Mouse (Mus musculus): ENCODE data around the gene Sh2d7.
"Not testable (repeated sequence)": the region's sequence is repeated elsewhere in the genome, so short reads cannot be mapped to it uniquely, and the experiment has no call there.

Gene Sh2d7

DNA sequence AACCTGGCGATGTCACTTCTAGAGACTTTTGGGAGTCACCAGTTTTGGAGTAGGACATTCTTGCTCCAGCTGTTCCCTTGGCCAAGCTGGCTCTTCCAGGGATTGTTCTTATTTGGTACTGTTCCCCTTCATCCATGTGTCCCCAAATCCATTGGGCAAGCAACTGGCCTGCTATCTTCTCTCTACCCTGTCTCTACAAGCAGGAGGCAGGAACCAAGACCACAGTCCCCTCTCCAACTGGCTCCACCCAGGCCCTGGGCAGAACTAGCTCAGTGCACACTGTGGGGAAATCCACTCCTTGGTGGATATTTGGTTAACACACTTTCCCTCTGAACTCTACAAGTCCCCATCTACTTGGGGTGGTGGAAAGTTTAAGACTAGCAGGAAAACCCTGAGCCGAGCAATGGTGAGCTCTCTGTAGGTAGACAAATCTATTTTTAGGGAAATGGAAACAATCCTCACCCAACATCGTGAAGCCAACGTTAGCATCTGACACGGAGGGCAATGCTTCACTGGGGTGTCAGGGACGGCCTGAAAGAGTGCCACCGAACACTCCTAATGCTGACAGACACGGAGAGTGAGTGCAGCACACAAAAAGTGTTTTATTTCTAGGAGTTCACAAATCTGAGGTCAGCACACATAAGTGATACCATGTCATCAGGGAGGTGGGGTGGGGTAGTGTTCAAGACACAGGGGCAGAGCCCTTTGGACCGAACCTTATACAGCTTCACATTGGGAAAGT is 5.6 kb downstream of the Sh2d7 start:
- no peak for DNase-seq (ENCODE audit: low spot score in 2 of 2)

DNA sequence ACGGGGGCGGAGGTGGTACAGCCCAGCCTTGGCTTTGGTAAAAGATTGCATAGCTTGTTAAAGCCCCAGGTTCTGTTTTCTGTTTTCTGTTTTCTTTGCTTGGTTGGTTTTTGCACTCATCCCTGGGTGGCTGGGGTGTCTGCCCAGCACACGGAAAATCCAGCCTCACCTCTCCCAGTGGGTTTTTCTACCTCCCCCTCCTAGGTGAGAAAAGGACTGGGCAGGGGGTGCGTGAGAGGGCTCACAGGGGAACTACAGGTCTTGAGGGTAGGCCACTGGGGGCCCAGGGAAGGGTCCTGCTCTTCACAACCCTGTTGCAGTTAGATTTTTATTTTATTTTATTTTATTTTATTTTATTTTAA is 6.2 kb downstream of the Sh2d7 start:
- DNase-seq (ENCODE audit: low spot score in 2 of 2): no peak

DNA sequence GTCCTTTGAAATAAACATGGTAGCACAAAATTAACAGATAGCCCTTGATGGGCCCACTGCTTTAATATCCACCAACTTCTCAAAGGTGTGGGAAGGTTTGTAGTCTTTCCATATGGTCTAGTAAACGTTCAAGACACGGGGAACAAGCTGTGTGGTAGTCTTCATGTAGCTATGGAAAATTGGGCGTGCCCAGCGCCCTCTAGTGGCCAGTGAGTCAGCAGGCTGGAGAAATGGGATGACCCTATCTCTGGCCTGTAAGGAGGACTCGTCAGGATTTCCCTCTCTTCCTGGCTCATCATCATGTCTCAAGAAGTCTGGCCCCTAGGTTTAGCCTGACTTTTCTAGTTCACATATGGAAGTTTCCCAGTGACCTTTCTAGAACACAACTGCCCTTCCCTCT is 8.8 kb downstream of the Sh2d7 start:
- DNase-seq (ENCODE audit: low spot score in 2 of 2): peak in 1 of 2 experiments; percentile 41

DNA sequence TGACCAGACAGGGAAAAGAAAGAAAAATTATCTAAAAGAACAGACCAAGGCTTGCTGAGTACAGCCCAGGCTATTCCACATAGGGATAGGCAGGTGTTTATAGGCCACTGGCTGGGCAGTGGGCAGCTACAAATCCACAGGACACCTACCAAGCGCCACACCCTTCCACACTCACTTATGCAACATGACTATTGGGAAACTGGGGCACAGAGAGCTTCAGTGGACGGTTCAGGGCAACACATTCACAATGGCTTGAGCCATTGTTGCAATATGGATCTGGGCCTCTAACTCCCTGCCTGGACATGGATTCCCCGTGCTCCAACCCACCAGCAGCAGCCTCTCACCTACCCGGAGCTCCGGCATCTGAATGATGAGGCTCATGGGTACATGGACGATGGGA is 10.6 kb downstream of the Sh2d7 start:
- DNase-seq (ENCODE audit: low spot score in 2 of 2): no peak

- peak in 1 of 2 experiments; percentile 16 for DNase-seq (ENCODE audit: low spot score in 2 of 2)
Measured at GRCm38 (mm10) chr9:54552409-54552808, 13.6 kb downstream of the Sh2d7 start.

DNA sequence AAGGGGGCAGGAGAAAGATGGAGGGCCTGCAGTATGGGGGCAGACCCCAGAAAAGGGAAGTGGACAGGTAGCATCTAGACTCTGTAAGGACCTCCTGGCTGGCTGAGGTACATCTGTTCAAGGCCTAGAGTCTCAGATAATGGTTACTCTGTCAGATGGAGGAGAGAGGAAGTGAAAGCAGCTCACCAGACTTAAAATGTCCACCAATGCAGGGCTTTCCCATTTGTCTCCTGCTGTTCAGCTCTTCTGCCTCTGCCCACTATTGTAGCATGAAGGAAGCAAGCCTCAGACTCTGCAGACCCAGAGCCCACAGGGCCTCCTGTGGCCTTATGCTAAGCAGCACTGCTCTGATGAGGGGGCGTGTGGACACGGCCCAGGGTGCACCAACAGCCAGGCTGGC is 16.3 kb downstream of the Sh2d7 start:
- DNase-seq (ENCODE audit: low spot score in 2 of 2): no peak

DNA sequence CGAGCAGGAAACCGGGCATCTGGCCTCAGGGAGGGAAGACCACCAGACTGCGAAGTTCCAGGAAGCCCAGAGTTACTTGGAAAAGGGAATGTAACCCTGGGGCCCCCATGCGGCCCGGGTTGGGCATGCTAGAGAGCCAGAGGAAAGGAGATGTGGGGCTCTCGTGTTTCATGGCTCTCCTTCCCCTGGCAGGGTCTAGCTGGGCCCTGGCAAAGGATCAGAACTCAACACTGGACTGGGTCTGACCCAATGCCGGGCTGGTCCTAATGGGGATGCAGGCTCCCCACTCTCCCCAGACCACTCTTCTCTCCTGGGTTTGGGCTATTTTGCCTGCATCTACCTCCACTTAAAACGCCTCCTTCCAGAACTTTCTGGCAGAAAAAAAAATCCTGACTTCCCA is 19.9 kb downstream of the Sh2d7 start:
- no peak for DNase-seq (ENCODE audit: low spot score in 2 of 2)

DNA sequence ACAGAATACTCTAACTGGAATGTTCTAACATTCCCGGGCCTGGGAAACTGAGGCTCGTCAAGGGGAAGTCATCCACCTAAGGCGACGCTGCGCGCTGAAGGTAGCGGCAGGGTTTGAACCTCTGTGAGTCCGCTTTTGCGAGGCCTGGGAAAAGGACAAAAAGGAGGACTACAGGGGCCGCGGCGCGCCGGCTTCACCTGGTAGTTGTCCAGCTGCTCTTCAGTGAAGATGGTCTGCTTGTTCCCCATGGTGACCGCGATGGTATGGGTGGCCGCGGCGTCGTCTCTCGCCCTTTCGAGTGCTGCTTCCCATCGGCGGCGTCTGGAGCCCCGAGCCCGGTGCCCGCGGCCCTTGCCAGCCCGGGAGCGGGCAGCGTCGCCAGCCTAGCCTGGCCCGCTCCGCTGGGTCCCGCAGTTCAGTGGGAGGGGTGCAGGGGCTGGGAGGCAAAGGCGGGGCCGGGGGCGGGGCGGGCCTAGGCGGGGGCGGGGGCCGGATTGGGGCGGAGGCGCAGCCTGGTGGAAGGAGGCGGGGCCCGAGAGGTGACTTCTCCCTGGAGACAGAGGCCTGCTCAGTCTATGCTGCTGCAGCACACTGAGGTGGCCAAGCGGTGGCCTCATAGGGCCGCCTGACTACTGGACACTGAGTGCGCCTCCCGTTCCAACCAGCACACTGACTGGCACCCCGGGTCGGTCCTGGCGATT is 21.1 kb downstream of the Sh2d7 start, which contains the start of gene Cib2:
Gene Cib2, minus strand, starts transcription at position 448 of the 701 bp plus-strand sequence.
- DNase-seq (ENCODE audit: low spot score in 2 of 2): peak; percentile 68 to 72

DNA sequence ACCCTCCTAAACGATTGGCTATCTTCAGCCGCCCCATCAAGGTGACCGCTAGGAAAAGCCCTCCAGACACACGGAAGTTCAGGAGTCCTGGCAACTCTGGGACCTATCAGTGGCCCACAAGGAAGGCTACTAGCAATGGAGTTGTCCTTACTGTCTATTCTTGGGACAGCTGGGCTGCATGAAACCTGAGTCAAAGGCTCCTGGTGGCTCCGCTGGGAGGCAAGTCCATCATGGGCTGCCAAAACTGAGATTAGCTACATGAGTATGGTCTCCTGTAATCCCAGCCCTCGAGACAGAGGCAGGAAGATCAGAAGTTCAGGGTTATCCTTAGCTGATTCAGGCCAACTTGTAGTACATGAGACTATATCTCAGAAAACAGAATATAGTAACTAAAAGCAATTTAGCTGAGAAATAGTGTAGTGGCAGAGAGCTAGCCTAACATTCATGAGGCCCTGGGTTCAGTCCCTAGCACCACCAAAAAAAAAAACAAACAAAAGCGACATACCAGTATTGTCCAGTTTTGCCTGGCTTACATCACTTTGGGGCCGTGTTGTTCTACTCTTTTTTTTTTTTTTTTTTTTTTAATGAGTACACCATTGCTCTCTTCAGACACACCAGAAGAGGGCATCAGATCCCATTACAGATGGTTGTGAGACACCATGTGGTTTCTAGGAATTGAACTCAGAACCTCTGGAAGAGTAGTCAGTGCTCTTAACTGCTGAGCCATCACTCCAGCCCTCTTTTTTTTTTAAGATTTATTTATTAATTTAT is 22.2 kb downstream of the Sh2d7 start:
- DNase-seq (ENCODE audit: low spot score in 2 of 2): no peak

GRCm38 (mm10) chr9:54566958-54567357 is 28.2 kb downstream of the Sh2d7 start:
- no peak for DNase-seq (ENCODE audit: low spot score in 2 of 2)

DNA sequence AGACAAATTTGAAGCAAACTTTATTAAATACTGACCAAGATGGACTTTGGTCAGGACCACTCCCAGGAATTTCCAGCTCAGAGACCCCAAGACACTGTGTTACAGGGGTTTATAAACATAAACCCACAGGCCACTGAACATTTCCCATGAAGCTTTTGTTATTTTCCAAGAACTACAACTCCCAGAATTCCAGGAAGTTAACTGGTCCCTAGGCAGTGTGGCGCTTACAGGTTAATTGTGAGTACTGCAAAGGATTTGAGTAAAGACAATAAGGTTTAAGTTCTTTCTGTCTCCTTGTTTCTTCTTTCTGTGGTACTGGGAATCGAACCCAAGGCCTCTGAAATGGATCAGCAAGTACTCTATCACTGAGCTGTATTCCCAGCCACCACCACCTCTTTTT is 29.9 kb downstream of the Sh2d7 start:
- no peak for DNase-seq (ENCODE audit: low spot score in 2 of 2)

- DNase-seq (ENCODE audit: low spot score in 2 of 2): no peak
Measured at GRCm38 (mm10) chr9:54571130-54571839, 32.5 kb downstream of the Sh2d7 start.

- no peak for DNase-seq (ENCODE audit: low spot score in 2 of 2)
Measured at GRCm38 (mm10) chr9:54583712-54584111, 44.9 kb downstream of the Sh2d7 start.

GRCm38 (mm10) chr9:54584127-54584526 is 45.3 kb downstream of the Sh2d7 start:
- DNase-seq (ENCODE audit: low spot score in 2 of 2): not testable (repeated sequence)

GRCm38 (mm10) chr9:54585839-54586198 is 47.0 kb downstream of the Sh2d7 start:
- DNase-seq (ENCODE audit: low spot score in 2 of 2): no peak

GRCm38 (mm10) chr9:54586199-54587061 is 47.6 kb downstream of the Sh2d7 start, which contains the start of gene Idh3a:
Gene Idh3a (plus strand): TSS chr9:54586334.
- DNase-seq (ENCODE audit: low spot score in 2 of 2): peak; percentile 97

DNA sequence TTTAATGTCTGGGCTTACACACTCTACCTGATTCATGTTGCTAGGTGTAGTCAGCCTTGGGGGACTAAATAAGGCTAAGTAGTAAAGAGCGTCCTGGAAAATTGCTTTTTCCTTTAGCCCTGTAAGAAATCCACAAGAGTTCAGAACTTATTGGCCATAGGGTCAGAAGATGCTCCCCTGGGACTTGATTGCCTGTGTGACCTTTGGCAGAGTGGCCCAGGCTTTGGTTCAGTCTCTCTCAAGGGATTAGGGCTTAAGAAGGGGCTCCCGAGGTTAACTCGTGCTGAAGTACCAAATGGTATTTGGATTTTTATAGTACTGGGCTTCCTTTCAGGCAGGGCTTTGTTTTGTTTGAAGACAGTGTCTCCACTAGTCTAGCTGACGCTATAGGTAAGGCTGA is 49.1 kb downstream of the Sh2d7 start:
- DNase-seq (ENCODE audit: low spot score in 2 of 2): no peak

- not testable (repeated sequence) for DNase-seq (ENCODE audit: low spot score in 2 of 2)
Measured at GRCm38 (mm10) chr9:54593652-54594051, 54.9 kb downstream of the Sh2d7 start.
